Mouse (Mus musculus): ENCODE results near the gene Ash1l.
"Not testable (repeated sequence)": the region's sequence is repeated elsewhere in the genome, so short reads cannot be mapped to it uniquely, and the experiment has no call there.

The Ash1l gene

DNA sequence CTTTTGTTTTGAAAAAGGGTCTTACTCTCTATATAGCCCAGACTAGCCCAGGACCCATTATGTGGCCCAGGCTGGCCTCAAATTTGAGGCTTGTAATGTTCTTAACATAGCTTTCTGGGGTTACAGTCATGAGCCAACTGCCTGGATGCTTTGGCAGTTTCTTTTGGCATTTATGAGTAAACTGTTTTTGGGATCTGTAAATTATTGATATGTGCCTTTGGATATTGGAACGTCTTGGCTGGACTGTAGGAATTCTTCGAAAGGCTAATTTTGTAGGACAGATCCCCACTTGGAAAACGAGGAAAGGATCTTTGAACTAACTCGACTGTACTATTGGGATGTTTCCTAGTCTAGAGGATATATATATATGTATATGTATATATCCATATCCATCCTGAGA is 2.8 kb downstream of the Ash1l start:
- intact Hi-C loops (cut with DNase I): no loop called here

DNA sequence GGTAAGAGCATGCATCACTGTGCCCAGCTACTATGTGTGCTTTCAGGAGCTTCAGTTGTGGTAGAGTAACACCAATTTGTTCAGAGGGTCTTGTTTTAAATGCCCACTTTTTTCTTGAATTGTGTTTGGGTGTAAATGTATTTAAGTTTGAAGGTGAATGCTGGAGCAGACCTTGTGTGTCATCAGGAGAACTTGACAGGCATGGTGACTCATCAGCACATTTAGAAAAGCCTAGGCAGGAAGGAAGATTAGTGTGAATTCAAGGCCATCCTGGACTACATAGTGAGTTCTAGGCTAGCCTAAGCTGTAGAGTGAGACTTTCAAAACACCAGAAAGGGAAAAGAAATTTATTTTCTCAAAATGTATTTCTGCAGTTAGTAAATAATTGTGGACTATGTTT is 3.3 kb downstream of the Ash1l start:
- intact Hi-C loops (cut with DNase I): no loop called here

DNA sequence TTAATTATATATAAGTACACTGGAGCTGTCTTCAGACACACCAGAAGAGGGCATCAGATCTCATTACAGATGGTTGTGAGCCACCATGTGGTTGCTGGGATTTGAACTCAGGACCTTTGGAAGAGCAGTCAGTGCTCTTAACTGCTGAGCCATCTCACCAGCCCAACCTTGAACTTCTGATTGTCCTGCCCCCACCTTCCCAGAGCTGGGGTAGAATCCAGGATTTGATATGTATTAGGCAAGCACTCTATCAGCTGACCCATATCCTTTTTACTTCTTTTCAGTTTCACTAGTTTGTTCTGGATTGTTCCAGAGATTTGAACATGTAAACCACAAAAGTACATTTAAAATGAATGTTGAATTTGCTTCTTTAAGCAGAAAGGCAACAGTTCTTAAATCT is 12.8 kb downstream of the Ash1l start:
- intact Hi-C loops (cut with DNase I): not testable (repeated sequence)

DNA sequence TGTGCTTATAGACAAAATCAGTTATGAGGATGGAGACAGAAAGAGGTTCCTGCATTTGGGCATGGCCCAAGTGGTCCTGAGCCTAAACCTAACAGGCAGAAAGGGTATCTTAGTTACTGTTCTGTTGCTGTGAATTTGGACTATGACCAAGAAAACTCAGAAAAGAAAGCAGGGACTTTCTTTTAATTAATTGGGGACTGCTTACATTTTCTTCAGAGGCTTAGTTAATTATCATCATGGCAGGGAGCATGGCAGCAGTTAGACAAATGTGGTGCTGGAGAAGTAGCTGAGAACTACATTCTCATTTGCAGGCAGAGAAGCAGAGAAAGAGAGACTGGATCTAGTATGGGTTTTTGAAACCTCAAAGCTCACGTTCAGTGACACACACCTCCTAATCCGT is 24.6 kb downstream of the Ash1l start:
- intact Hi-C loops (cut with DNase I): no loop called here

DNA sequence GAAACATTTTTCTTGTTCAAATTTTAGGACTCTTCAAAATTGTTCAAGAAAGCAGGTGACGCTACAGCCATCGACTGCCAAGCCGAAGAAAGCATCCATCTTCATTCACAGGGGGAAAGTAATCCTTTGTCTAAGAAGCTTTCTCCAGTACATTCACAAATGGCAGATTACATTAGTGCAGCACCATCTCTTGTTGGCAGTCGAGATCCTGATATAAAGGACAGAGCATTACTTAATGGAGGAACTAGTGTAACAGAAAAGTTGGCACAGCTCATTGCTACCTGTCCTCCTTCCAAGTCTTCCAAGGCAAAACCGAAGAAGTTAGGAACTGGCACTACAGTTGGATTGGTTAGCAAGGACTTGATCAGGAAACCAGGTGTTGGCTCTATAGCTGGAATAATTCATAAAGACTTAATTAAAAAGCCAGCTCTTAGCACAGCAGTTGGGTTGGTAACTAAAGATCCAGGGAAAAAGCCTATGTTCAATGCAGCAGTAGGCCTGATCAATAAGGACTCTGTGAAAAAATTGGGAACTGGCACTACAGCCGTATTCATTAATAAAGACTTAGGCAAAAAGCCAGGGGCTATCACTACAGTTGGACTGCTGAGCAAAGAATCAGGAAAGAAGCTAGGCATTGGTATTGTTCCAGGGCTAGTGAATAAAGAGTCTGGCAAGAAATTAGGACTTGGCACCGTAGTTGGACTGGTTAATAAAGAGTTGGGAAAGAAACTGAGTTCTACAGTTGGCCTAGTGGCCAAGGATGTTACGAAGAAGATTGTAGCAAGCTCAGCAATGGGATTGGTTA is 31.0 kb downstream of the Ash1l start:
- intact Hi-C loops (cut with DNase I): loop anchor here (5.0 kb wide), 1 partner anchor 34 kb away; no protein-coding TSS in a partner anchor

DNA sequence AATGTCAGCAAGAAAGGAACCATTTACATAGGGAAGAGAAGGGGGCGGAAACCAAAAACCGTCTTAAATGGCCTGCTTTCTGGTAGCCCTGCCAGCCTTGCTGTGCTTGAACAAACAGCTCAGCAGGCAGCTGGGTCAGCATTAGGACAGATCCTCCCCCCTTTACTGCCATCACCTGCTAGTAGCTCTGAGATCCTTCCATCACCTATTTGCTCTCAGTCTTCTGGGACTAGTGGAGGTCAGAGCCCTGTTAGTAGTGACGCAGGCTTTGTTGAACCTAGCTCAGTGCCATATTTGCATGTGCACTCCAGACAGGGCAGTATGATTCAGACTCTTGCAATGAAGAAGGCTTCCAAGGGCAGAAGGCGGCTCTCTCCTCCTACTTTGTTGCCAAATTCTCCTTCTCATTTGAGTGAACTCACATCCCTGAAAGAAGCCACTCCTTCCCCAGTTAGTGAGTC is 33.5 kb downstream of the Ash1l start:
- intact Hi-C loops (cut with DNase I): loop anchor here (5.0 kb wide), 1 partner anchor 37 kb away; no protein-coding TSS in a partner anchor

DNA sequence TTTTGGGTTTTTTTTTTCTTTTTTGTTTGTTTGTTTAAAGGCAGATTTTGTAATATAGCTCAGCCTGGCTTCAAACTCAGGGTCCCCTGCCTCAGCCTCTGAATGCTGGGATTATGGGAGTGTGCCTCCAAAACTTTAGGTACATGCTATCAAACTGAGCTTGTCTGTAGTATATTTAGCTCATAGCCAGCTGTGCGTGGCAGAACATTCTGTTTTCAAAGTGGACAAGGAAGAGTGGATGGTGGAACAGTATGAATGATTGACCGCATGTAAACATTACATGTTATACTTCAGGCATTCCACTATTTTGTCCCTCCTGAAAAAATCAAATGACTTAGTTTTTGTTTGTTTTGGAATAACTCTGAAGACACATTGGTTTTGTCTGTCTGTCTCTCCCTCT is 42.4 kb downstream of the Ash1l start:
- intact Hi-C loops (cut with DNase I): loop anchor here (5.0 kb wide), 1 partner anchor 50 kb away; no protein-coding TSS in a partner anchor

DNA sequence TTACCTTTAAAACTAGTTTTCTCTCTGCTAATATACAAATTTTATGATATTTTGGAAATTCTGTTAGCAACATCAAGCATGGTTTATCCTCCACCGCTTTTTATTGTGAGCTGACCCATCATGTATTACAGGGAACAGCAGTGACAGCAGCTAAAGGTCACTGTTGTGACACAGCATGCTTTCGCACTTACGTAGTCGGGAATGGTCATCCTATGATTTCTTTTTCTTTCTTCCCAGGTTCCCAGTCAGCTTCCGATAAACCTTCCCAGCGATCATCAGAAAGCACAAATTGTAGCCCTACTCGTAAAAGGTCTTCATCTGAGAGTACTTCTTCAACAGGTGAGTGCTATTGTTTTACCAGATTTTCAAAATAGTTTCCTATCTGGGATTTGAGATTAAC is 51.1 kb downstream of the Ash1l start:
- intact Hi-C loops (cut with DNase I): no loop called here

DNA sequence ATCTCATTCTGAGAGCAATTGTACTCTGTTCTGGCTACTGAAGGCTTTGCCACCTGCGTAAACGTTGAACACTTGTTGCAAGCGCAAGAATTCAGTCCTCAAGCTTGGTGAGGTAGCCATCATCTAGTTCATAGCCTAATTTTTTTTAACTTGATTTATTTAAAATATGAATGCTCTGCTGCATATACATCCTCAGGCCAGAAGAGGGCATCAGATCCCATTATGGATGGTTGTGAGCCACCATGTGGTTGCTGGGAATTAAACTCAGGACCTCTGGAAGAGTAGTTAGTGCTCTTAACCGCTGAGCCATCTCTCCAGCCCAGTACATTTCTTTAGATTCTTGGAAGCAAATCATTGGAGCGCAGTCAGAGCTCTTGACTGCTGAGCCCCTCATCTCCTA is 80.5 kb downstream of the Ash1l start:
- intact Hi-C loops (cut with DNase I): loop anchor here (5.0 kb wide), 1 partner anchor 94 kb away; no protein-coding TSS in a partner anchor

DNA sequence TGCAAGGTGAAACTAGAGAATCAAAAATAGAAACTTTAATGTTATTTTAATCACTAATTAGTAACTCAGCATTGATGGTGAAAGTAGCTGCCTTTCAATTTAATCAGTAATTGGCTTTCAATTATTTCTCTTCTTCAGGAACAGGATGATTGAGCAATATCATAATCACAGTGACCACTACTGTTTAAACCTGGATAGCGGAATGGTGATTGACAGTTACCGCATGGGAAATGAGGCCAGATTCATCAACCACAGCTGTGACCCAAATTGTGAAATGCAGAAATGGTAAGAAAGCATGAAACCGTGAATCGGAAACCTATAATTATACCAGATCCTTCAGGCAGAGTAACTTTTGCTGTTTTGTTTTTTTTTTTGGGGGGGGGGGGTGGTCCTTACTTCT is 92.9 kb downstream of the Ash1l start:
- intact Hi-C loops (cut with DNase I): loop anchor here (10.0 kb wide), 1 partner anchor 339 kb away; no protein-coding TSS in a partner anchor

DNA sequence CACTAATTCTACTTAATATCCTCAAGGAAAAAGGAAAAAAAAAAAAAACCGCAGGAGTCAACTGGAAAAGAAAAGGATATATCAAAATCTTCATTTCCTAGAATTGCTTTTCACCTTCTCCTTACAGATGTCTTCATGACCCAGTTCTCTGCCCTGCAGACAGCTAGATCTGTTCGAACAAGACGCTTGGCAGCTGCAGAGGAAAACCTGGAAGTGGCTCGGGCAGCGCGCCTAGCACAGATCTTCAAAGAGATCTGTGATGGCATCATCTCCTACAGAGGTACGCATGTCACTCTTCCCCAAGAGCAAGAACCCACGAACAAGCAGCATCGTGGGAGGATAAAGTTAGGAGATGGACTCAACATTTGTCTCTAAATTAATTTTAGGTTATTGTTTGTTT is 107.9 kb downstream of the Ash1l start:
- intact Hi-C loops (cut with DNase I): no loop called here

DNA sequence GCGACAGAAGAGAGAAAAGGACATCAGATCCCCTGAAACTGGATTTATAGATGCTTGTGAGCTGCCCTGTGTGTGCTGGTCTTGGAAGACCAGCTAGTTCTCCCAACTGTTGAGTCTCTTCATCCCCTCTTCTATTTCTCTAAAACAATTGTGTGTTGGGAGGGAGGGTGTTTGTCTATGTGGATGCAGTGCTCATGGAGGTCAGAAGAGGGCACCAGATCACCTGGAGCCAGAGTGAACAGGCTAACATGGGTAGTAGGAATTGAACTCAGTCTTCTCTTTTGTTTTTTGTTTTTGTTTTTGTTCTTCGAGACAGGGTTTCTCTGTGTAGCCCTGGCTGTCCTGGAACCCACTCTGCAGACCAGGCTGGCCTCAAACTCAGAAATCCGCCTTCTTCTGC is 108.4 kb downstream of the Ash1l start:
- intact Hi-C loops (cut with DNase I): no loop called here

DNA sequence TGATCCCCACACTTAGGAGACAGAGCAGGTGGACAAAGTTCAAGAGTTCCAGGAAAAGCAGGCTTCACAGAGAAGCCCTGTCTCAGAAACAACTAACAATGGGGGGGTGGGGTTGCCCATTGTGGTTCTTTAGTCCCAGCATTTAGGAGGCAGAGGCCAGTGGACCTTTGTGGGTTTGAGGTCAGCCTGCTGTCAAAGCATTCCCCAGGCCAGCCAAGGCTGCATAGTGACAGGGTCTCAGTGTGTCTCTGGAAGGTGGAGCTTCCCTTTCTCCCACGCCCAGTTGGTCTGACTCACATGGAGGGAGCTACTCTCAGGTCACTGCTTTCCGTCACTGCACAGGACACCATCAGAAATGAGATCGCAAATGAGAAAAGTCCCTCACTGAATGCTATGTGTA is 111.3 kb downstream of the Ash1l start:
- intact Hi-C loops (cut with DNase I): no loop called here

DNA sequence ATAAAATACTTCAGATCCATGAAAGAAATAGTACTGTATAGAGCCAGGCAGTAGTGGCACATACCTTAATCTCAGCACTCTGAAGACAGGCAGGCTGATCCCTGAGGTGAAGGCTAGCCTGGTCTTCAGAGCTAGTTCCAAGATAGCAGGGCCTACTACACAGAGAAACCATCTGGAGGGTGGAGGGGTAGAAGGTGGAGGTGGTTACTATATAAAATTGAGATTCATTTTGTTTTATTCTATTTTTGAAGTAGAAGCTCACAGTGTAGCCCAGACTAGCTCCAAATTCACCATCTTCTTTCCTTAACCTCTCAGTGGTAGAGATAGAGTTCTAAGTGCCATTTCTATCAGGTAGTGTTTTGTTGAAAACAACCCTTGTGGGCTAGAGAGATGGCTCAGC is 116.8 kb downstream of the Ash1l start:
- intact Hi-C loops (cut with DNase I): no loop called here

DNA sequence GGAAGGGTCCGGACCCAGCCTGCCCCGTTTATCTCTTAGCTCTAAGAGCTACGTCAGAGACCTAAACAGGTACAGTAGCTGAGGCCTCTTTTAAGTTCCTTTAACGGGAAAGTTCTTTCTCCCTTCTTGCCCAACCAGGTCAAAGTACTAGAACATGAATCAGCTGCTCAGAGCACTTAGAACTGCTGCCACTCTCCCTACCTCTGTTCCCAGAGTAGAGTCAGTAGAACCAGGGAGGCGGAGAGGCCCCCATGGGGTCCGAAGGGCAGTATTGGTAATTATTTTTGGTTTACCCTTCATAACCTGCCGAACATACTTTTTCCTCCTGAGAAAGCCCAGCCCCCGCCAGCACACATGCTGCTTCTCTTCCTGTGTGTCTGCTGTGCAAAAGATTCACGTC is 127.0 kb downstream of the Ash1l start:
- intact Hi-C loops (cut with DNase I): no loop called here

DNA sequence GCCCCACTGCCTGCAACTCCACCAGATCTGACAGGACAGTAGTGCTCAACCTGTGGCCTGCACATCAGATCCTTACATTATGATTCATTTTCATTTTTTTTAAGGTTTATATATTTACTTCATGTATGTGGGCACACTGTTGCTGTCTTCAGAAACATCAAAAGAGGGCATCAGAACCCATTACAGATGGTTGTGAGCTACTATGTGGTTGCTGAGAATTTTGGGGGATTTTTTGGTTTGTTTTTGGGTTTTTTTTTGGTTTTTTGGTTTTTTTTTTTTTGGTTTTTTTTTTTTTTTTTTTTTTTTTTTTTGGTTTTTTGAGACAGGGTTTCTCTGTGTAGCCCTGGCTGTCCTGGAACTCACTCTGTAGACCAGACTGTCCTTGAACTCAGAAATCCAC is 131.9 kb downstream of the Ash1l start:
- intact Hi-C loops (cut with DNase I): not testable (repeated sequence)

DNA sequence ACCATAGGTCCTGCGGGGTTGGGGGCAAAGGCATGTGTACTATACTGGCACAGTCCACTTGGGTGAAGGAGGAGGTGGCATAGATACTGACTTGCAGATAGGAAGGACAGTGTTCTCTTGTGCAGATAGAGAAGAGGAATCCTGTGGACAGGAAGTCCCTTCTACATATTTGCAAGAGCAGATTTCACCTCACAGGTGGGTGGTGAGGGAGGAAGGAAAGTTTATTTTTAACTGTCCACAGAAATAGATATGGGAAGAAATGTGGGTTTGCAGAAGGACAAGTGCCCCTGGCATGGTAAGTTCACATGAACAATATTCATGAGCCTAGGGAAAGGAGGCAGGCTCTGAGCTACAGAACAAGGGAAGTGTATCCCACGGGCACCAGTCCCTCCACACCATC is 133.7 kb downstream of the Ash1l start:
- intact Hi-C loops (cut with DNase I): no loop called here

DNA sequence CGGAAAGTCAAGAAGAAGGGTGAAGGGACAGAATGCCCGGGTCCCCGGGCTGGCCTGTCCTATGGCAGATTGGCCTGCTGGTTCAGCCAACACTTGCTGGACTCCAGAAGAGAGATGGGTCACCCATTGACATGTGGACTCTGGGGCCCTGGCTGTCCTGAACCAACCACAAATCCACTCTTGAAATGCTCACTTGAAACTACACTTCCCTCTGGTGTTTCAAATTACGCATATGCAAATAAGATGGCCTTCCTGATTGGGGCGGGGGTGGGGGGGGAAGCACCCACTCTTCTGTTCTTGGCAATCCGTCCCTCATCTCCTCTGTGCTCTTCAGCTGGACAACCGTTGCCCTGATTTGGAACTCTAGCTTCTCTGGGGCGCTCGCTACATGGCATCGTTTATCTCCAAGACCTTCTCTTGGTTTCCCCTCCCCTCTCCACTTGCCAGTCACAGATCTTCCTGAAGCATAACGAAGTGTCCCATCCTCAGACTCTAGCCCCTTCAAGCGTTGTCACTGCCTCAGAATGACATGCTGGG is 134.3 kb downstream of the Ash1l start:
- intact Hi-C loops (cut with DNase I): no loop called here

DNA sequence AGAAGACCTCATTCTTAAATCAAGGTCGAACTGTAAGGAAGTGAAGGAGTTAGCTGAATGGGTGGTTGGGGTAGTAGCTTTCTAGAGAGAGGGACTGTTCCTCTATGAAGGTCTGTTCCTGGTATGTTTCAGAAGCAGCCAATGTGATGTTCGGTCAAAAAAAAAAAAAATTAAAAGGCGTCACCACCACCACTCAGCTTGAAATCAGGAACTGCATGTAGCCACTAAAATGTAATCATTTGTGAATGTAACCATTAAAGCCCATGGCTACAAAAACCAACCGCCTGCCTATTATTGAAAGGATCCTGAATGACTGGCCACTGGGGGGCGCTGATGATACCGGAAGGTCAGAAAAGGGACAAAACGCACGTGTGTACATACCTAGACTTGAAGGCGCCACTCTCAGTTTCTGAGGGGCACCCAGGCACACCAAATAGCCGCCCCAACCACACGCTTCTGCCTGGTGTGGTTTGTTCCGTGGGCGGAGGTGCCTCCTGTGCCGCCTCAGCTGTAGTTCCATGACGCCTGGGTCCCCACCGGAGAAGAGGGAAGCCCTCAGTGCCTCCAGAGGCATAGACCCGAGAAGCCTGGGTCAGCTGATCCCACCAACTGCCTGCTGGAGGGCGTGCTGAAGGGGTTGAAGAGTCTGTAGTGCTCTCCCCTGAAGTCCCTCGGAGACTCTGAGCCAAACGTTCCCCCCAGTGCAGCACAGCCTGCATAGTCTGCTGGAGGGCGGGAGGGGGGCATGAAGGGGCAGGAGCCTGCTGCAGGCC is 137.1 kb downstream of the Ash1l start:
- intact Hi-C loops (cut with DNase I): no loop called here

DNA sequence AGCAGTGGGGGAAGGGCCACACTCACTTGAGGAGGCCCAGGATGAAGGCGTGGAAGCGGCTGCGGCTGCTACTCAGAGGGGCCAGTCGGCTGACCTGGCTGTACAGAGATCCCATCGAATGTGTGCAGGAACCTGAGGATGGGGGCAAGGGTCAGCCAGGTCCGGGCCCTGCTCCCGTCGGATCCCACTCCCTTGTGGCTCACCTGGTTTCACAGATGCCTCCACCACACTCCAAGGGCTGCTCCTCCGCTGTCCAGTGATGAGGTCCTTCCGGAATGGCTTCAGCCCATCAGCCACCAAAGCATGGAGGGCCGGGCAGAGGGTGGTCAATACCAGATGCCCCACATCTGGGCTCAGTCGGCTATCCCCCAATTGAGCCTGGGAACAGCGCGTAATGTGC is 138.6 kb downstream of the Ash1l start:
- intact Hi-C loops (cut with DNase I): no loop called here

DNA sequence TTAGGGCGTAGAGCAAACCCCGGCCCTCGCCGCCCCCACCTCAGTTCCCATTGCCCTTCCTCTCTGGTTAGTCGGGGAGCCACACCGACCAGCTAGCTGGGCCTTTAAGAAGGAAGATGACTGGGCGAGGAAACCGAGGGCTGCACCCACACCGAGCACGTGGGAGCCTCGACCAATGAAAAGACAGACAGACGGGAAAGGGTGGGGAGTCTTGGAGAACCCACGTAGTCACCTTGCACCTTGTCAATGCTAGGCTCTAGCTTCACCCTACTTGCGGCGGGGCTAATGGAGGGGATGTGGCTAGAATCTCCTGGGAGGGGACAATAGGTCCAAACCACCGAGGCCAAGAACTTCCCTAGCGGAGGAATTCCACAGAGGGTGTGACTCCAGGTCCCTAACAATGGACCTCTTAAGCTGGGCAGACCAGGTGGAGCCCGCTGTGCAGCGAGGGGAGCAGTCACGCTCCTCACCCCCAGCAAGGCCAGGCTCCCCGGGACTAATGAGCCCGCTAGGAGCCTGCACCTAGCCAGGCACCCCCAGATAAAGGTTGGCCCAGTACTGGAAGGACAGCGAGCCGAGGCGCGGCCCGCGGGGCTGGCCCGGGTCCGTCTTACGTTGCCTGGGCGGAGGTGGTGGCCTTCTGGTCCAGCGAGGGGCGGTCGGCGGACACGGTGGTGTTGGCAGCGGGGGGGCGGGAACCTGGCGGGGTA is 139.6 kb downstream of the Ash1l start:
- intact Hi-C loops (cut with DNase I): no loop called here
